Mouse (Mus musculus) cerebellum, postnatal 14 days (tissue): ENCODE results near the gene Cntfr.
A peak's percentile ranks its signal among the peaks of the same experiment; 100 is the strongest.

ENCODE experiments used
- DNase-seq, 2 experiments: peaks; one replicate each; pipeline ENCODE4 v3.0.0; 2021; ENCODE audit warnings: mixed read lengths in 2 of 2

Gene Cntfr

DNA sequence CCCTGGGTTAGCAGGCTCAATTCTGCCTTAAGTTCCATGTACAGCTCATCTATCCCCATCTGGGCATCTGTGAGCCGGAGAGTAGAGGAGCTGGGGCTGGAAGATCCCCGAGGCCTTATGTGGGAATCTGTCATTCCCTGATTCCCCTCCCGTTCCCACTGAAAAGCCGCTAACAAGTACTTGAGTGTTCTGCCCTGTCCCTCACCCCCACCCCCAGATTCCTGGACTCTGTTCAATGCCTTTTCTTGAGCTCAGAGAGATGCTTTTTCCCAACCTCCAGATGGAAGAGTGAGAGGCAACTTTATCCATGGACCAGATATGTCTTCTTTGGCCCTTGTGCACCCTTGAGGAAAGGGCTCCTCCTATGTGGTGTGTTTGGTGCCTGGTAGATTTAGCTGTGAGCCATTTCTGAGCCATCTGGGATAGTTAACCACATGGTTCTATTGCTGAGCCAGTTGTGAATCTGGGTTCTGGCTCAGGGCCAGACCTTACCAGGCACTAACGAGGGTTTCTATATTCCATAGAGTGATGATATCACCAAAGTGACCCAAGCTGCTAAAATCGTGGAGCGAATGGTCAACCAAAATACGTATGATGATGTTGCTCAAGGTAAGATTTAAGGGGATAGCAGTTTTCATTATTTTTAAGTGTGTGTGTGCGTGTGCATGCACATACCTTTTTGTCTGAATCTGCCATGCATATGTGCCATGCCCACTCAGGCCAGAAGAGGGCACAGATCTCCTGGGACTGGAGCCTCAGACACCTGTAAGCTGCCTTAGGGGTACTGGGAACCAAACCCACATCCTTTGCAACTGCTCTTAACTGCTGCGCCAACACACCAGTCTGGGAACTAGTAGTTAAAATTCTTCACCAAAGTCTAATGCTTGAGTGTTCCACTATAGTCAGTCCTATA lies 87.0 kb downstream of the Cntfr start:
- DNase-seq: peak; percentile 50 to 58
